Mouse (Mus musculus): Measurements from ENCODE around the gene Chrna3.

The Chrna3 gene

DNA sequence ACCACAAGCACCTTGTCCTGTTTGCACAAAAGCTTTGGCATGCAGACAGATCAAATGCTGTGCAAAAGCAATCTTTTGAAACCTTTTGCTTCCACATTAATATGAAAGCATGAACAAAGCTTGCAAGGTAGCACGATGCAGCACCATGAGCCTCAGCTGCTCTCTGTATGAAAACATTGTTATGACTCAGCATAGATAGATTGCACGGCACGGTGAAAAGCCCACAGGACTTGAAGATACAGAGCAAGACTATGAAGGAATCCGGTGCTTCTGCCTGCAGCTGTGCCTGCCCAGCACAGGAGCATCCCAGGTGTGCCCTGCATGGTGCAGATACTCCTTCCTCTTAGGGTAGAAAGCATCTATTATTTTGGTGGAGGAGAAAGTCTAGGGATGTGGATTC, 22.8 kb downstream of the Chrna3 start:
- DNase-seq (ENCODE audit: low read depth, low spot score), result no peak

DNA sequence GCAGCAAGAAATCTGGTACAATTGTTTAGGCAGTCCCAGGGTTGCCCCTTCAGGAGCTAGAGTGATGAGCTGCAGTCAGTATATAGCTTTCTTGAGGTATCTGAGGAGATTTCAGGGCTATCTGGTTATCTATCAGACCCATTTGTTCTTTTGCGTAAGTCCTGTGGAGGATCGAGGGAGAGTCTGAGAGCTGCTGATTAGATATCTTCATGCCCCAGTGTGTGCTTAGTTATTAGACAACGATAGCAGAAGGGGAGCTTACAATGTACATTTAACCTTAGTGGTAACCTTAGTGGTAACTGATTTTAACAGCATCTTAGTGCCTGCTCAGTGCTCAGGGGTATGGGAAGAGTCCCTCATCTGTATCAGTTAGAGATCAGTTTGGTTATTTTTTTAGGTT, 30.7 kb downstream of the Chrna3 start:
- no peak for DNase-seq (ENCODE audit: low read depth, low spot score)

DNA sequence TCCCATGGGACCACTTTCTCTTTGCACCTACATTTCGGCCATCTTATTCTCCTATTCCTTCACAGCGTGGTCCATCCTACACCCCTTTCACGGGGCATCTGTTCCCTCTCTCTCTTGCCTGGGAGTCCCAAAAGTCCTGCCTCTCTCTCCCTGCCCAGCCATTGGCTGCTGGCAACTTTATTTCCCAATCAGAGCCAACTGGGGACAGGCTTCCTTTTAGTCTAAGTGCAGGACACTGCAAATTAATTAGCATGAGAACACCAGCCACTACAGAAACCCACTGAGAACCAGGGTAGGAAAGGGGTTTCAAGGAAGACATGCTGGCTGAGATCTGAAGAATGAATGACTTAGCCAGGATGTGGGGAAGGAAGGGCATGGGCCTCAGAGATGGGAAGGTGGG, 32.0 kb downstream of the Chrna3 start:
- no peak for DNase-seq (ENCODE audit: low read depth, low spot score)

DNA sequence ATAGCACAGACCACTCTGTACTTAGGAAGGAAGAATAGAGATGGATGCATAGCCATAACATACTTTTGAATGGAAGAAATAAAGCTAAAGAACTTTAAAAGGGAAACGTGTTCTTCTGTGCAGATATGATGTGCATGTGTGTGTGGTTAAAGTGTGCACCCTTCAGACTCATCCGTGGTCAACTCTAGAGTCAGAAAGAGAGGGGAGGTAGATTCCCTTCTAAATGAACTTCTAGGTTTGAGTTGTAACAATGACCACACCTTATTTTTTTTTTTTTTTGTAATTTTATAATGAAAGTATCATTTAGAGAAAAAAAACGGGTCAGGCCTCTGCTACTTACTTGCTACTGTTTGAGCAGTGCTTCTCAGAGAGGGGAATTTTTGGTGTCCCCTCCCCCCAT, 36.0 kb downstream of the Chrna3 start:
- DNase-seq (ENCODE audit: low read depth, low spot score), result no peak

DNA sequence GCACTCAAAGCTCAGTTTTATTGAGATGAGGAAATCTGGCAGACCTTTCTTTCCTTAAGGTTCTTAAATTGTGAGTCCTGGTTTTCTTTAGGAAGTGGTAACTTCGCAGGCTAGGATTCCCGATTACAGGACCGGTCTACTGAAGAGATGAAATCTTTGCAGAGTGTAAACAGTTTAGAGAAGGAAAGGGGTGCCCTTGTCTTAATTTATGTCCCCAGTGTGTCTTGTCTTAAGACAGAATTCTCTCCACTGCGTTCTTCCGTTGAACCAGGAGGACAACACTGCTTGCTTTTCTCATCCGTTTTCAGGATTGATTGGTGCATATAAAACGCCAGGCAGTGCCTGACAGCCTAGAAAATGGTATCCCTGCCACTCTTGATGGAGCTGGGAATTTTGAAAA, 44.0 kb downstream of the Chrna3 start:
- DNase-seq (ENCODE audit: low read depth, low spot score), result no peak

DNA sequence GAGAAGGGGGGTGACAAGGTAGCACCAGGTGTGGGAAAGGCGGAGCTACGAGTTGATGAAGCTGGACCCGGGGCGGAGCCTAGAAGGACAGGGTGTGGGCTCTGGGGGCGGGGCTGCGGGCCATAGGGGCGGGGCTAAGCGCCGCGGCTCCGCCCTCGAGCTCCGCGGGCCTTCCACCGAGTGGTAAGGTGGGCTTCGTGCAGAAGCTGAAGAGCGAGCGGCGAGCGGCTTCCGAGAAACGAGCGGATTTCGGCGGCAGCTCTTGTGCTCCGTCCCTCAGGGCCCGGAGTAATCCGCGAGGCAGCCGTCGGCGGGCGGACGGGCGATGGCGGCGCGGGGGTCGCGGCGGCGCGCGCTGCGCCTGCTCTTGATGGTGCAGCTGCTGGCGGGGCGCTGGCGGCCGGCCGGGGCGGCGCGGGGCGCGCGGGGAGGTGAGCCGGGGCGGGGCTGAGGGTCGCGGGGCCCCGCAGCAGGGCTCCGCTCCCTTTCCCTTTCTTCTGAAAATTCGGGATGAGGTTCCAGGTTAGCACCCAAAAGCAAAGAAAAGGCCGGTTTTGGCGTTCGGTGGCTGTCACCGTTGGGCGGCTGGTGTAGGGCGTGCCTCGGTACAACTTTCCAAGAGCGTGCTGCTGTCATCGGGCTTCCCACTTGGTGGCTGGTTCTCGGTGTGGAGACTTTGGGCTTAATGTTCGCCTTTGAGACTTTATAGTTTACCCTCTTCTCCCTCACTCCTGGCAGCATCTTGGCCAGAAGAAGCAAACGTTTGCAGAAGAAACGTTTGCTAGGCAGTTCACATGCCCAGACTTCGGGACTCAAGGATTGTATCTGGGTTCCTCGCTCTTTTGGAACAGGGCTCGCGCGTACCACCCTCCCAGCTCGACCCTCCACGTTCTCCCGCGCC, 44.8 kb downstream of the Chrna3 start:
- no peak for DNase-seq (ENCODE audit: low read depth, low spot score)

DNA sequence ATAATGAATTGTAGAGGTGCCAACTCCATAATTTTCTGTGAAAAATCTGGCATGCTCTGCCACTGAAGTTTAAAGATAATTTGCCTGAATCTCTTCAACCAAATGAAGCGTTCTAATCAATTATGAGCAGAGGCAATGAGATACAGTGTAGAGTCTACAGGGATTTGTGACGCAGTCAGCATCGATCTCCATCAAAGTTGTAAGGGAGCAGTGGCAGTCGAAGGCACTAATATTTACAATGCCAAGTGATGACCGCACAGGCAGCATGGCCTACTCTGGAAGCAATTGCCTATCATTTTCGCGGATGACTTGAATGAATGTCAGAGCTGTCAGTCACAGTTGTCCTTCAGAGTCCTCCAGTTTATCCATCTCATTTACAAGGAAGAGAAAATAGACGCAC, 45.7 kb downstream of the Chrna3 start, which contains the start of gene Chrna5:
TSS of gene Chrna5 (plus strand) at position 207 of the 400 bp plus-strand sequence.
- no peak for DNase-seq (ENCODE audit: low read depth, low spot score)

DNA sequence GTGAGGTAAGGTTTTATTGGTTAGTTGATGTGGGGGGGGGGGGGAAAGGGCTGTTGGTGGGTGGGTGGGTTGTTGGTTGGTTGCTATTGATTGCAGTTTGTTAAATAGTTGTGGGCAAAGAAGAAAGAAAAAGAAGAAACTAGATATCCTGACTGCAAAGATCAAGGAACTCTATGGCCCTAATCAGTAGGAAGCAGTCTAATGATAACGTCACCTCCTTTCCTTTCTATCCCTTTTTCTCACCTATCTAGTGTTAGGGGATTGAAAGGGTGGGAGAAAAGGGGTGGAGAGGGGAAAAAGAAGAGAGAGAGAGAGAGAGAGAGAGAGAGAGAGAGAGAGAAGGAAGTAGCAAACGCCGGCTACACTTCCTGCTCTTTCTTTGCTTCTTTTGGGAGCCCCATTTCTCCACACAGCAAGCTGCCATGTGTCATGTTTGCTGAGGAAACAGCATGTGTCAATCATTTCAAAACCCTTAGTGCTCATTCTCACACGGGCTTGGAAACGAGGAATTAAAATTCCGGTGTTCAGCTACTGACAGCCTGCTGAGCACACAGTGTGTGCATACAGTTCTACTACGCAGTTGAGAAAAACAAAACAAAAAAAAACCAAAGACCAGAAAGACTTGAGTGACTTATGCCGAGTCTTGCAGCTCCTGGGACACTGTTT, 56.3 kb downstream of the Chrna3 start:
- DNase-seq (ENCODE audit: low read depth, low spot score), result no peak

DNA sequence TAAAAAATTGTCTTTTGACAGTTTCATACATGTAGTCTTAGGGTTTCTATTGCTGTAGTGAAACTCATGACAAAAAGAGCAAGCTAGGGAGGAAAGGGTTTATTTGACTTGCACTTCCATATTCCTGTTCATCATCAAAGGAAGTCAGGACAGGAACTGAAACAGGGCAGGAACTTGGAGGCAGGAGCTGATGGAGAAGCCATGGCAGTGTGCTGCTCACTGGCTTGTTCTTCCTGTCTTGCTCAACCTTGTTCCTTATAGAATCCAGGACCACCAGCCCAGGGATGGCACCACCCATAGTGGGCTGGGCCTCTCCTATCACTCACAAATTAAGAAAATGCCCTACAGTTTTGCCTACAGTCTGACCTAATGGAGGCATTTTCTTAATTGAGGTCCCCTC, 62.7 kb downstream of the Chrna3 start:
- no peak for DNase-seq (ENCODE audit: low read depth, low spot score)

DNA sequence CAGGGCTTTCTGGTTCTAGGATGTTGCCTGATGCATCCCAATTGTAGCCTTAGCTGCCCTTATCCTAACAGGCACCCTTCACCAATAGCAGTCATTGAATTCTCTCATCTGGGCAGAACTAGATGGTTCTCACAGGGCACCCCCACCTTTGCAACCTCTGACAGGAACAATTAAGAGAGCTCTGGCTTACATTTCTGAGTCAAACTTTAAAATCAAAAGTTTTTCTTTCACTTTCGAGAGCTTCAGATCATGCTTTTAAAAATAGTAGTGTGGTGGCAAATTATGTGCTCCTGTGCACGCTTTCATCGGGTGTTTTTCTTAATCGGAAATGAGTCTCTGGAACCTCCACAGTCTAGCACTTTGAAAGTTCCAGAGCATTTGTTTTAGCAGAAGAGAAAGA, 65.3 kb downstream of the Chrna3 start:
- no peak for DNase-seq (ENCODE audit: low read depth, low spot score)

Data from skeletal muscle tissue, adult 2 months (tissue).